Mouse (Mus musculus) liver, embryonic 14.5 days (tissue): ENCODE measurements around the gene A230050P20Rik. TPM values are rescaled to one million over a fixed set of nuclear protein-coding genes. Genes with fewer than 3 reads are reported as not detected.

Experiments
- ATAC-seq: fragments of 200-750 bp; cut with Nextera tagmentation; 2 replicates; pipeline ENCODE4 v1.8.0; 2017; ENCODE audit warnings: moderate number of reproducible peaks, mild to moderate bottlenecking, moderate library complexity; ENCODE audit not compliant: insufficient read depth
- DNase-seq, 3 experiments: peaks; one replicate each; pipeline ENCODE4 v3.0.0-alpha.2; 2012 to 2013; ENCODE audit warnings: low read depth in 3 of 3, low spot score in 3 of 3
- H3K27ac ChIP-seq: fragments of 300-500 bp; sonication (generic); 2 replicates; pipeline ENCODE4 v1.5.1; 2014; ENCODE audit warnings: moderate library complexity, mild to moderate bottlenecking, control low read depth, inconsistent platforms
- H3K27me3 ChIP-seq: fragments of 300-500 bp; sonication (generic); 2 replicates; pipeline ENCODE4 v1.6.1; 2014; ENCODE audit warnings: mild to moderate bottlenecking, low read length, moderate library complexity; ENCODE audit not compliant: control insufficient read depth, insufficient read depth
- H3K36me3 ChIP-seq: fragments of 300-500 bp; sonication (generic); replicated peaks from 2 replicates; pipeline ENCODE4 v1.6.1; 2014; ENCODE audit warnings: low read depth; ENCODE audit not compliant: control insufficient read depth, insufficient read depth
- H3K4me1 ChIP-seq, 2 experiments: fragments of 200-500 bp in 1 of 2; fragments of 300-500 bp in 1 of 2; sonication (generic) in 1 of 2; replicated peaks; 2 replicates each; pipeline ENCODE4 v1.6.1; 2012 to 2014; ENCODE audit warnings: antibody characterized with exemption in 1 of 2, inconsistent platforms in 1 of 2, low read length in 1 of 2; ENCODE audit not compliant: control insufficient read depth in 2 of 2, insufficient read depth in 2 of 2
- H3K4me2 ChIP-seq: fragments of 300-500 bp; sonication (generic); 2 replicates; pipeline ENCODE4 v1.6.1; 2014; ENCODE audit warnings: low read depth, mild to moderate bottlenecking, control low read depth, moderate library complexity
- H3K4me3 ChIP-seq, 2 experiments: fragments of 200-500 bp in 1 of 2; fragments of 300-500 bp in 1 of 2; sonication (generic) in 1 of 2; 2 replicates each; pipeline ENCODE4 v1.5.1; 2012 to 2014; ENCODE audit warnings: low read depth in 2 of 2, low read length in 2 of 2, mild to moderate bottlenecking in 2 of 2, control low read depth in 1 of 2, inconsistent platforms in 1 of 2, moderate library complexity in 1 of 2; ENCODE audit not compliant: insufficient read depth in 1 of 2
- H3K9ac ChIP-seq: fragments of 300-500 bp; sonication (generic); replicated peaks from 2 replicates; pipeline ENCODE4 v1.6.1; 2014; ENCODE audit warnings: mild to moderate bottlenecking, control low read depth, moderate library complexity
- H3K9me3 ChIP-seq: fragments of 300-500 bp; sonication (generic); 2 replicates; pipeline ENCODE4 v1.6.1; 2016; ENCODE audit warnings: low read length, mixed read lengths; ENCODE audit not compliant: control insufficient read depth
- CTCF ChIP-seq: IDR thresholded peaks from 2 replicates; pipeline ENCODE4 v1.5.1; 2016; ENCODE audit warnings: antibody characterized with exemption, low read depth, control low read depth
- EP300 ChIP-seq: IDR thresholded peaks from 2 replicates; pipeline ENCODE4 v1.6.1; 2016; ENCODE audit warnings: antibody characterized with exemption, low read depth
- WGBS: fragments of 180-500 bp; shearing (Covaris S2); extraction: QIAGEN DNeasy Blood & Tissue Kit; methylation state at CpG from one replicate; pipeline ENCODE4 v1.1.7; 2014; ENCODE audit not compliant: insufficient replicate concordance; 5-methylcytosine and 5-hydroxymethylcytosine counted together
- polyA plus RNA-seq, 2 experiments: library from polyadenylated mRNA; depleted of rRNA in 1 of 2; stranded (reverse) in 1 of 2; unstranded in 1 of 2; fragments of >200 nt; fragmentation: Nextera tagmentation in 1 of 2; extraction: Ambion mirVana in 1 of 2; gene quantifications; 2 replicates each; pipeline versions ENCODE4 v1.2.1 to v1.2.3; 2012 to 2014

The A230050P20Rik gene
- polyA plus RNA-seq (2012; rRNA removed) (11.5 and 13.0 TPM in 2 replicates), polyA plus RNA-seq (2014; fragmentation: Nextera tagmentation; extraction: Ambion mirVana) (1.1 and 1.7 TPM in 2 replicates)

GRCm38 (mm10) chr9:20868448-20869001, at the start of gene A230050P20Rik:
A230050P20Rik (plus strand) TSS chr9:20868642.
- 4% methylated on average over 51 of the region's 53 CpGs for WGBS
- Histone ChIP-seq H3K4me2 (peak within 1 kb of the TSS; percentile 67), H3K36me3 (no peaks in the 10 kb centered on the region), H3K9ac (peak within 1 kb of the TSS; percentile 44), H3K9me3 (no peaks in the 10 kb centered on the region), H3K27me3 (peaks cover 14% of the 10 kb centered on the region), H3K4me3 (peak within 1 kb of the TSS; percentile 37 to 63), H3K27ac (no peak within 1 kb of the TSS), H3K4me1 (peaks cover 0 to 2% of the 10 kb centered on the region in 2 experiments; a peak in 1 of 4 replicates)
- no peak for TF ChIP-seq CTCF
- no peak for TF ChIP-seq EP300
- DNase-seq = no peak
- ATAC-seq = peak; percentile 42; the same call in 1 of the 2 replicates

- TF ChIP-seq CTCF = no peak
- no peak for TF ChIP-seq EP300
- no peak for DNase-seq
- WGBS = 61% methylated on average over 5 of the region's 5 CpGs
- H3K4me1 ChIP-seq = no peaks in the 10 kb centered on the region
- H3K27me3 ChIP-seq = no peaks in the 10 kb centered on the region
- H3K27ac ChIP-seq = no peak overlapping the region
- no peak overlapping the region for H3K4me2 ChIP-seq
- no peak overlapping the region for H3K9ac ChIP-seq
- H3K4me3 ChIP-seq = no peak overlapping the region
- no peak for ATAC-seq
- H3K9me3 ChIP-seq = no peaks in the 10 kb centered on the region
- no peaks in the 10 kb centered on the region for H3K36me3 ChIP-seq
Observed at GRCm38 (mm10) chr9:20820001-20820400, 48.4 kb upstream of the A230050P20Rik start.

- Histone ChIP-seq H3K4me1 (no peaks in the 10 kb centered on the region), H3K4me3 (no peak overlapping the region), H3K27ac (no peak overlapping the region), H3K27me3 (no peaks in the 10 kb centered on the region), H3K9ac (no peak overlapping the region), H3K9me3 (no peaks in the 10 kb centered on the region), H3K4me2 (no peak overlapping the region), H3K36me3 (no peaks in the 10 kb centered on the region)
- DNase-seq (no peak), ATAC-seq (no peak)
- TF ChIP-seq EP300 (no peak), CTCF (no peak)
- WGBS = 62% methylated on average over 3 of the region's 3 CpGs
Observed at GRCm38 (mm10) chr9:20822821-20823220, 45.6 kb upstream of the A230050P20Rik start.

- no peak overlapping the region for H3K27ac ChIP-seq
- H3K36me3 ChIP-seq = no peaks in the 10 kb centered on the region
- 53% methylated on average over 5 of the region's 5 CpGs for WGBS
- no peaks in the 10 kb centered on the region for H3K9me3 ChIP-seq
- no peaks in the 10 kb centered on the region for H3K4me1 ChIP-seq
- TF ChIP-seq CTCF (no peak), EP300 (no peak)
- H3K9ac ChIP-seq = no peak overlapping the region
- no peaks in the 10 kb centered on the region for H3K27me3 ChIP-seq
- ATAC-seq (no peak), DNase-seq (no peak)
- no peak overlapping the region for H3K4me2 ChIP-seq
- H3K4me3 ChIP-seq = no peak overlapping the region
Observed at GRCm38 (mm10) chr9:20825781-20826180, 42.7 kb upstream of the A230050P20Rik start.

- no peak overlapping the region for H3K4me3 ChIP-seq
- 67% methylated on average over 1 of the region's 1 CpGs for WGBS
- no peak overlapping the region for H3K27ac ChIP-seq
- DNase-seq = no peak
- no peaks in the 10 kb centered on the region for H3K9me3 ChIP-seq
- no peak for ATAC-seq
- H3K27me3 ChIP-seq = no peaks in the 10 kb centered on the region
- H3K36me3 ChIP-seq = no peaks in the 10 kb centered on the region
- H3K4me1 ChIP-seq = no peaks in the 10 kb centered on the region
- no peak overlapping the region for H3K9ac ChIP-seq
- no peak for TF ChIP-seq EP300
- TF ChIP-seq CTCF = no peak
- no peak overlapping the region for H3K4me2 ChIP-seq
Observed at GRCm38 (mm10) chr9:20828127-20828526, 40.3 kb upstream of the A230050P20Rik start.
